Mouse (Mus musculus): ENCODE measurements around the gene Krt84.

- no peak for TF ChIP-seq CTCF (IDR thresholded peaks at IDR 0.05; ENCODE audit: extremely low read depth, insufficient read depth, low read length)
- no peak for TF ChIP-seq POLR2A (IDR thresholded peaks at IDR 0.05; ENCODE audit: extremely low read depth, insufficient read depth, low read length)
Observed at GRCm38 (mm10) chr15:101479666-101480060, 53.0 kb downstream of the Krt84 start.

Measured in cortical plate, adult 2 months (tissue).